8 mouse cellular contexts compared by ENCODE assay signal in genomic region chr19:60144336-60144989, GRCm38 (mm10).
DNase-seq lines count a peak whose midpoint lies in the region; ATAC-seq and TF ChIP-seq lines count a peak whose summit lies in the region.

No protein-coding gene starts in this region.

- TF ChIP-seq RAD21 in MEL (IDR thresholded peaks at IDR 0.05; ENCODE audit: low read depth, low read length) = no peak; the same call in none of the 2 replicates

- intact Hi-C loops in heart, postnatal 25 days (cut with DNase I) = loop anchor here (1.0 to 10.0 kb wide), 6 partner anchors 67 to 900 kb away; no protein-coding TSS in a partner anchor

- H3K4me3 ChIP-seq in MEL (ENCODE audit: control insufficient read depth in 1 of 2, insufficient read depth in 1 of 2, low read depth in 2 of 2, low read length in 2 of 2) = peak overlapping the region; percentile 77 to 80
- H3K4me3 ChIP-seq in forebrain, embryonic 16.5 days (replicated peaks; ENCODE audit: low read length) = peak overlapping the region; percentile 39
- no peak overlapping the region for H3K4me3 ChIP-seq in liver, postnatal 0 days (ENCODE audit: low read depth, low read length)
- H3K4me3 ChIP-seq in neural tube, embryonic 15.5 days (replicated peaks) = peak overlapping the region; percentile 16; the same call in 1 of the 2 replicates

- no peaks in the 10 kb centered on the region for H3K27me3 ChIP-seq in MEL (ENCODE audit: control insufficient read depth in 1 of 2, insufficient read depth in 2 of 2, low read length in 2 of 2)
- H3K27me3 ChIP-seq in forebrain, embryonic 16.5 days (replicated peaks; ENCODE audit: control insufficient read depth, insufficient read depth, low read length) = peaks cover 34% of the 10 kb centered on the region
- peaks cover 15% of the 10 kb centered on the region; the same call in 1 of the 2 replicates for H3K27me3 ChIP-seq in liver, postnatal 0 days (ENCODE audit: insufficient read depth, low read length)
- H3K27me3 ChIP-seq in neural tube, embryonic 15.5 days (replicated peaks) = peaks cover 61% of the 10 kb centered on the region

- H3K4me1 ChIP-seq in MEL (ENCODE audit: control insufficient read depth in 1 of 2, insufficient read depth in 2 of 2, low read length in 2 of 2) = peaks cover 17 to 24% of the 10 kb centered on the region in 2 experiments
- peaks cover 14% of the 10 kb centered on the region for H3K4me1 ChIP-seq in forebrain, embryonic 16.5 days (replicated peaks; ENCODE audit: control insufficient read depth, insufficient read depth, low read length)
- H3K4me1 ChIP-seq in liver, postnatal 0 days (ENCODE audit: insufficient read depth) = no peaks in the 10 kb centered on the region
- H3K4me1 ChIP-seq in neural tube, embryonic 15.5 days = peaks cover 15% of the 10 kb centered on the region

- H3K79me2 ChIP-seq in MEL (ENCODE audit: control insufficient read depth, insufficient read depth, low read length, poor library complexity) = peaks cover 19% of the 10 kb centered on the region

- TF ChIP-seq EP300 in MEL (IDR thresholded peaks at IDR 0.05; ENCODE audit: low read depth in 1 of 2, low read length in 2 of 2) = peak; percentile 20 to 33; a peak in 2 of 4 replicates
- no peak for TF ChIP-seq EP300 in liver, postnatal 0 days (IDR thresholded peaks at IDR 0.05; ENCODE audit: low read depth)

- H3K27ac ChIP-seq in MEL (ENCODE audit: control insufficient read depth, low read depth, low read length) = peak overlapping the region; percentile 78
- no peak overlapping the region for H3K27ac ChIP-seq in forebrain, embryonic 16.5 days (ENCODE audit: low read length)
- no peak overlapping the region for H3K27ac ChIP-seq in liver, postnatal 0 days (ENCODE audit: low read depth)
- H3K27ac ChIP-seq in neural tube, embryonic 15.5 days (replicated peaks) = no peak overlapping the region

- no peaks in the 10 kb centered on the region for H3K9me3 ChIP-seq in MEL (replicated peaks; ENCODE audit: insufficient read depth, low read length)
- no peaks in the 10 kb centered on the region for H3K9me3 ChIP-seq in forebrain, embryonic 16.5 days (ENCODE audit: control insufficient read depth, low read length)
- H3K9me3 ChIP-seq in liver, postnatal 0 days (ENCODE audit: low read length) = no peaks in the 10 kb centered on the region
- H3K9me3 ChIP-seq in neural tube, embryonic 15.5 days (replicated peaks) = no peaks in the 10 kb centered on the region

- peak overlapping the region; percentile 79 for H3K9ac ChIP-seq in MEL (ENCODE audit: control insufficient read depth, low read depth, low read length, poor library complexity, severe bottlenecking)
- H3K9ac ChIP-seq in forebrain, embryonic 16.5 days (replicated peaks; ENCODE audit: low read depth, low read length) = no peak overlapping the region; the same call in 1 of the 2 replicates
- H3K9ac ChIP-seq in liver, postnatal 0 days (replicated peaks) = no peak overlapping the region
- H3K9ac ChIP-seq in neural tube, embryonic 15.5 days (replicated peaks) = no peak overlapping the region

- H3K36me3 ChIP-seq in MEL (ENCODE audit: control insufficient read depth in 1 of 2, insufficient read depth in 2 of 2, low read length in 2 of 2) = peaks cover 0 to 25% of the 10 kb centered on the region in 2 experiments; a peak in 3 of 4 replicates
- no peaks in the 10 kb centered on the region for H3K36me3 ChIP-seq in forebrain, embryonic 16.5 days (ENCODE audit: control insufficient read depth, insufficient read depth)
- no peaks in the 10 kb centered on the region for H3K36me3 ChIP-seq in liver, postnatal 0 days (replicated peaks; ENCODE audit: insufficient read depth, low read length)
- H3K36me3 ChIP-seq in neural tube, embryonic 15.5 days = no peaks in the 10 kb centered on the region

- peak; percentile 98 for DNase-seq in MEL (ENCODE audit: low read depth, low spot score)
- DNase-seq in cerebellum, adult 18-20 months = peak; percentile 74 to 79
- DNase-seq in heart, postnatal 25 days (ENCODE audit: low spot score) = peak; percentile 27
- DNase-seq in layer of hippocampus, adult 11-12 months (ENCODE audit: low spot score) = peak; percentile 80
- peak; percentile 85 for DNase-seq in liver, postnatal 0 days
- DNase-seq in testis, postnatal 10 days (ENCODE audit: low spot score) = peak; percentile 87

- peak overlapping the region; percentile 53 for H3K4me2 ChIP-seq in forebrain, embryonic 16.5 days (ENCODE audit: low read length)
- peak overlapping the region; percentile 54 for H3K4me2 ChIP-seq in liver, postnatal 0 days (ENCODE audit: low read depth, low read length)
- H3K4me2 ChIP-seq in neural tube, embryonic 15.5 days = peak overlapping the region; percentile 44

- TF ChIP-seq CTCF in MEL (IDR thresholded peaks at IDR 0.05 in 2 of 3, conservative IDR thresholded peaks at IDR 0.05 in 1 of 3; ENCODE audit: control insufficient read depth in 1 of 3, insufficient read depth in 1 of 3, low read depth in 2 of 3, low read length in 3 of 3, poor library complexity in 1 of 3, severe bottlenecking in 1 of 3) = peak; percentile 89 to 96 (median 94)
- TF ChIP-seq CTCF in liver, postnatal 0 days (IDR thresholded peaks at IDR 0.05; ENCODE audit: low read depth) = peak; percentile 96

- TF ChIP-seq POLR2A in MEL (IDR thresholded peaks at IDR 0.05; ENCODE audit: control insufficient read depth in 1 of 2, insufficient read depth in 1 of 2, low read depth in 1 of 2, low read length in 2 of 2, poor library complexity in 1 of 2) = peak in 1 of 2 experiments; percentile 49; a peak in 2 of 4 replicates

- 3% methylated on average over 20 of the region's 20 CpGs for WGBS in forebrain, embryonic 16.5 days
- WGBS in liver, postnatal 0 days (ENCODE audit: insufficient replicate concordance) = 5% methylated on average over 20 of the region's 20 CpGs
- WGBS in neural tube, embryonic 15.5 days = 9% methylated on average over 20 of the region's 20 CpGs

- peak; percentile 75; the same call in 1 of the 2 replicates for ATAC-seq in forebrain, embryonic 16.5 days
- ATAC-seq in liver, postnatal 0 days = peak; percentile 53; the same call in 1 of the 2 replicates
- ATAC-seq in neural tube, embryonic 15.5 days (ENCODE audit: low FRiP score) = no peak

TF ChIP-seq in MEL, 35 proteins besides CTCF, POLR2A, EP300 and RAD21:
- no peak for TF ChIP-seq TAL1 (IDR thresholded peaks at IDR 0.05; ENCODE audit: low read length)
- TF ChIP-seq TCF12 (IDR thresholded peaks at IDR 0.05; ENCODE audit: low read depth, low read length) = peak; percentile 63
- TF ChIP-seq POLR2AphosphoS5 (IDR thresholded peaks at IDR 0.05; ENCODE audit: borderline replicate concordance, low read depth, low read length) = no peak
- peak; percentile 38; the same call in 1 of the 2 replicates for TF ChIP-seq HCFC1 (IDR thresholded peaks at IDR 0.05; ENCODE audit: low read depth, low read length)
- TF ChIP-seq MAX (IDR thresholded peaks at IDR 0.05; ENCODE audit: low read length) = peak; percentile 60
- no peak for TF ChIP-seq NRF1 (IDR thresholded peaks at IDR 0.05; ENCODE audit: insufficient read depth, low read depth, low read length, poor library complexity, severe bottlenecking)
- no peak for TF ChIP-seq GABPA (IDR thresholded peaks at IDR 0.05; ENCODE audit: low read depth, low read length)
- peak; percentile 47 for TF ChIP-seq ZNF384 (IDR thresholded peaks at IDR 0.05; ENCODE audit: low read depth, low read length)
- TF ChIP-seq POLR2AphosphoS2 (IDR thresholded peaks at IDR 0.05; ENCODE audit: low read length) = no peak; the same call in 1 of the 2 replicates
- TF ChIP-seq NELFE (IDR thresholded peaks at IDR 0.05; ENCODE audit: low read depth, low read length) = peak; percentile 54
- TF ChIP-seq MXI1 (IDR thresholded peaks at IDR 0.05; ENCODE audit: low read depth, low read length) = peak; percentile 79
- TF ChIP-seq ZC3H11A (IDR thresholded peaks at IDR 0.05; ENCODE audit: low read depth, low read length) = peak; percentile 99
- TF ChIP-seq KAT2A (conservative IDR thresholded peaks at IDR 0.05; ENCODE audit: low read depth, low read length) = no peak
- TF ChIP-seq JUND (IDR thresholded peaks at IDR 0.05; ENCODE audit: low read depth, low read length) = 0 out of 2 replicates have a peak, but pooled peaks have one; percentile 22
- no peak for TF ChIP-seq USF1 (IDR thresholded peaks at IDR 0.05; ENCODE audit: low read depth, low read length)
- no peak for TF ChIP-seq ELF1 (IDR thresholded peaks at IDR 0.05; ENCODE audit: low read depth, low read length)
- TF ChIP-seq CHD1 (IDR thresholded peaks at IDR 0.05; ENCODE audit: low read depth, low read length) = no peak
- TF ChIP-seq MAZ (IDR thresholded peaks at IDR 0.05; ENCODE audit: low read depth, low read length) = peak; percentile 58
- TF ChIP-seq MAFK (IDR thresholded peaks at IDR 0.05; ENCODE audit: borderline replicate concordance, low read depth, low read length) = 0 out of 2 replicates have a peak, but pooled peaks have one; percentile 15
- peak; percentile 53; the same call in 1 of the 2 replicates for TF ChIP-seq RCOR1 (IDR thresholded peaks at IDR 0.05; ENCODE audit: low read depth, low read length)
- peak; percentile 81 for TF ChIP-seq TBP (IDR thresholded peaks at IDR 0.05; ENCODE audit: low read depth, low read length)
- peak; percentile 63; the same call in 1 of the 2 replicates for TF ChIP-seq MYC (IDR thresholded peaks at IDR 0.05; ENCODE audit: low read depth, low read length)
- no peak for TF ChIP-seq E2F4 (IDR thresholded peaks at IDR 0.05; ENCODE audit: borderline replicate concordance, low read depth, low read length)
- TF ChIP-seq ZKSCAN1 (IDR thresholded peaks at IDR 0.05; ENCODE audit: low read depth, low read length) = no peak
- no peak for TF ChIP-seq ZMIZ1 (IDR thresholded peaks at IDR 0.05; ENCODE audit: low read depth, low read length)
- peak; percentile 87 for TF ChIP-seq SIN3A (IDR thresholded peaks at IDR 0.05; ENCODE audit: low read length)
- no peak for TF ChIP-seq CHD2 (IDR thresholded peaks at IDR 0.05; ENCODE audit: low read length)
- TF ChIP-seq UBTF (IDR thresholded peaks at IDR 0.05; ENCODE audit: borderline replicate concordance, insufficient read depth, low read depth, low read length) = no peak
- peak; percentile 97 for TF ChIP-seq SMC3 (IDR thresholded peaks at IDR 0.05; ENCODE audit: low read depth, low read length)
- peak; percentile 38 for TF ChIP-seq GATA1 (IDR thresholded peaks at IDR 0.05; ENCODE audit: low read depth, low read length)
- no peak for TF ChIP-seq USF2 (IDR thresholded peaks at IDR 0.05; ENCODE audit: borderline replicate concordance in 1 of 2, insufficient read depth in 1 of 2, low read depth in 1 of 2, low read length in 2 of 2)
- 0 out of 2 replicates have a peak, but pooled peaks have one; percentile 10 for TF ChIP-seq ETS1 (IDR thresholded peaks at IDR 0.05; ENCODE audit: low read depth, low read length)
- no peak; the same call in 1 of the 2 replicates for TF ChIP-seq BHLHE40 (IDR thresholded peaks at IDR 0.05; ENCODE audit: borderline replicate concordance, low read depth, low read length)

Comparison
In these comparisons a context has a peak if more than half of its experiments do, and no peak if none do; other contexts are left out.
1. DNase-seq: peak in every context shown above with its lines; median percentile 98 in MEL; 87 in testis, postnatal 10 days; 85 in liver, postnatal 0 days; 80 in layer of hippocampus, adult 11-12 months; 76 in cerebellum, adult 18-20 months; 27 in heart, postnatal 25 days.